Mouse (Mus musculus): Measurements from ENCODE around the gene Gli3. TPM values are rescaled to one million over a fixed set of nuclear protein-coding genes. Genes with fewer than 3 reads are reported as not detected.

Gene Gli3
- total RNA-seq, 2 experiments from 2014 or later, result 1.4 TPM

- intact Hi-C loops (cut with DNase I), result no loop called here
- no peak for TF ChIP-seq CTCF (IDR thresholded peaks at IDR 0.05)
- Histone ChIP-seq H3K27ac (no peak overlapping the region), H3K4me3 (no peak overlapping the region)
- no peak for DNase-seq
These were observed 197.5 kb downstream of the Gli3 start for GRCm38 (mm10) chr13:15660502-15660901.

- intact Hi-C loops (cut with DNase I), result no loop called here
- TF ChIP-seq CTCF (IDR thresholded peaks at IDR 0.05), result no peak
- no peak for DNase-seq
- no peak overlapping the region for H3K4me3 ChIP-seq
- H3K27ac ChIP-seq, result no peak overlapping the region
These were observed 199.3 kb downstream of the Gli3 start for GRCm38 (mm10) chr13:15662375-15662774.

DNA sequence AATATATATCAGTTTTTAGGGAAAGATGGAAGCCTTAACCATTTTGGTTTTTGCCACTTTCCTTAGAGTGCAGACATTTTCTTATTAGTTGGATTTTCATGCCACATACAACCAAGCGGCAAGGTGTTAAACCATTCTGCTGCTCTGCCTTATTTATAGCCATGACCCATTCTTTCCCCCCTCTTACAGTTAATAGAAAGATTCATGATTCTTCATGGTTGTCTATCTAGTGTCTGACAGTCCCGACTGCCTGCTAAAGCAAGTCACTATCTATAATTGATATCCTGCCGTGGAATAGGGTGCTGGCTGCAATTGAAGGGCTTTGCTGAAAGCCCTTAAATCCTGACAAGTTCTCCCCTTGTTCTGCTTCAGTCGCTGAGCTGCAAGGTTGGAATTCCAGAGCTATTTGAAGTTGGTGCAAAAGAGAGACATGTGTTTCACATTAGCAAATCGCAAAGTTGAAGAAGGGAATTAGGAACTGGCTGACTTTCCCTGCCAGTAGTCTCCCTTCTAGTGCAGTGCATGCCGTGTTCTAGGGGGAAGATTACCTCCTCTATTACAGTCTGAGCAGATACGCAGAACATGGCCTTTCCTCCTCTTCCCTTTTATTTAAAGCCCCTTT lies 201.7 kb downstream of the Gli3 start:
- H3K27ac ChIP-seq, result no peak overlapping the region

GRCm38 (mm10) chr13:15665514-15665913 lies 202.5 kb downstream of the Gli3 start:
- intact Hi-C loops (cut with DNase I), result no loop called here
- Histone ChIP-seq H3K4me3 (no peak overlapping the region), H3K27ac (no peak overlapping the region)
- DNase-seq, result no peak
- no peak for TF ChIP-seq CTCF (IDR thresholded peaks at IDR 0.05)

More for the DNA sequence above, 201.7 kb downstream of the Gli3 start:
- intact Hi-C loops (cut with DNase I), result no loop called here
- H3K4me3 ChIP-seq, result no peak overlapping the region
- no peak for DNase-seq
- no peak for TF ChIP-seq CTCF (IDR thresholded peaks at IDR 0.05)

DNA sequence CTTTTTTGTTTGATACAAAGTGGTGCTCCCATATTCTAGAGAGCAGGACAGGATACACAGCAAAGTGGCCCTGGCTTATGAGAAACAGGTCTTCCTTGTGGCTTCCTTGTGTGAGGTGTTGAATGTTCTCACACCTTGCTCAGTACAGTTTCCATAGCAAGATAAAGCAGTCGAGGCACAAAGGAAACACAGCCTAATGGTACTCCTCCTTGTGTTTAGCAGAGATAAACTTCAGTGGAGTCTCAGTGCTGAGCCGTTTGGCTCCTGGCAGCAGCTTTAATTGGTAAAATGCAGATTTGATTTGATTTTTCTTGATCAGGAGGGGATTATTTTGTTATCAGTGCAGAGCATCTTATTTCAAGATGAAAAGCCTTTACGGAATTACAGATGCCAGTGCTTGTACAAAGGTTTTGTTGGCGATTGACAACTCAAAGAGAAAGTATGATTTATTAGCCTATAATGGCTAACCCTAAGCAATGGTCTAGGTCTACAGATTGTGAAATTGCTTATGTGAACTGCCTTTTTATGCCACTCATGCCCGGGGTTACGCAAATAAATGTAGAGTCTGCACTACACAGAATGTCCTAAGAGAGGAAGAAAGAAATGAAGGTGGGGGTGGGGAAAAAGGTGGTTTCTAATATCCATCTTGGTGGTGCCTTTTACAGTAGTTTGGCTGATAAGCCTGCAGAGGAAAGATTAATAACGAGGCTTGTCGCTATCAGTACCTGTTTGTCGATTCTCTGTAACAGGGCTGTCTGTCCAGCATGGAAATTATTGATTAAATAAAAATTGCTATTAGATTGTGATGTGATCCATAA lies 207.3 kb downstream of the Gli3 start:
- Histone ChIP-seq H3K27ac (no peak overlapping the region), H3K4me3 (no peak overlapping the region)
- intact Hi-C loops (cut with DNase I), result no loop called here
- no peak for TF ChIP-seq CTCF (IDR thresholded peaks at IDR 0.05)
- no peak for DNase-seq

- intact Hi-C loops (cut with DNase I), result no loop called here
- DNase-seq, result no peak
- Histone ChIP-seq H3K4me3 (no peak overlapping the region), H3K27ac (no peak overlapping the region)
- TF ChIP-seq CTCF (IDR thresholded peaks at IDR 0.05), result no peak
These were observed 207.9 kb downstream of the Gli3 start for GRCm38 (mm10) chr13:15670962-15671313.

DNA sequence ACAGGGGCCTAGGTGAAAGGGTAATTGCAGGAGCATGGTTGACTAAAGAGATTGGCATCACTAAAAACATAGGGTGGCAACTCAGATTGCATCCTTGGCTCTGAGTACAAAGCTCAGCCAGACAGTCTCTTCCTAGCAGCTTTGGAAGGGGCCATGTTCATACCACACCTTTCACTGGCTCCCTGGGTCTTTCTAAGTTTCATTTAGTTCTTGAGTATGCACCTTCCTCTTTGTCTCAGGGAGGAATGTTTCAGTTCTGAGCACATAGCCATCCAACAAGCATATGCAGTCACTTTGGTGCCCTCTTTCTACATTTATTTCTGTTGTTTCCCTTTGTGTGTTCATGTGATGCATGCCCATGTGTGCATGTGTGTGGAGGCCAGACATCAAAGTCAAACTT lies 212.4 kb downstream of the Gli3 start:
- intact Hi-C loops (cut with DNase I), result no loop called here
- no peak for TF ChIP-seq CTCF (IDR thresholded peaks at IDR 0.05)
- no peak for DNase-seq
- no peak overlapping the region for H3K27ac ChIP-seq
- no peak overlapping the region for H3K4me3 ChIP-seq

DNA sequence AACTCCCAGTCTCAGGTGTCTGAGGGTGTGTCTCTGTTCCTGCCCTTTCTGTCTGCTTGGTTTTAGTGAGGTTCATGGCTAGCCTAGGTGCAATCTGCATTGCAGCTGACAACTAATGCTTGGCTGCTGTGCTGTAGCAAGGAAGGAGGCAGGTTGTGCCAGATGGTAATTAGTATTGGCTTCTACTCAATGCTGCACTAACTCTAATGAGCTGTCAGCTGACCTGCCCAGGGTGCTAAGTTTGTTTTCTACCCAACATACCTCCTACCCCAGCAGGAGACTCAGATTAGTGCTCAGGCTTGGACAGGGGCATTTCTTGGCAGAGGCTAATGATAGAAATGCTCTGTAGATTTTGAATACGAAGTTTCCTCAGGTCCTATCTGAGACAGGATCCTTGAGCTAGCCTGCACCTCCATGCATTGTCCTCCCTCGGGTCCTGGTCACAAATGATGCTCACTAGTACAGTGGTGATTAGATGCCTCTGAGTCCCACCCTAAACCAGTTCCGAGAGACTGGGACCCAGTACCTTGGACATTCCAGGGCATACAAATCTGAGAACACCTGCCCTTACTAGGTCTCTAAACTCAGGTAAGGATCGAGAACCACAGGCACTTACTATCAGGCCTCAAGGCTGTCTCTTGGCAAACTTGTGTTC lies 214.2 kb downstream of the Gli3 start:
- intact Hi-C loops (cut with DNase I), result no loop called here
- TF ChIP-seq CTCF (IDR thresholded peaks at IDR 0.05), result no peak

GRCm38 (mm10) chr13:15681530-15681929 lies 218.5 kb downstream of the Gli3 start:
- no peak for DNase-seq
- intact Hi-C loops (cut with DNase I), result no loop called here

More for the DNA sequence above, 214.2 kb downstream of the Gli3 start:
- no peak overlapping the region for H3K4me3 ChIP-seq
- DNase-seq, result no peak
- H3K27ac ChIP-seq, result no peak overlapping the region

GRCm38 (mm10) chr13:15683006-15683405 lies 220.0 kb downstream of the Gli3 start:
- intact Hi-C loops (cut with DNase I), result no loop called here

More at GRCm38 (mm10) chr13:15681530-15681929, 218.5 kb downstream of the Gli3 start:
- H3K4me3 ChIP-seq, result no peak overlapping the region
- no peak overlapping the region for H3K27ac ChIP-seq
- TF ChIP-seq CTCF (IDR thresholded peaks at IDR 0.05), result no peak

GRCm38 (mm10) chr13:15688074-15688825 lies 225.2 kb downstream of the Gli3 start:
- TF ChIP-seq CTCF (IDR thresholded peaks at IDR 0.05), result no peak
- no peak overlapping the region for H3K27ac ChIP-seq
- intact Hi-C loops (cut with DNase I), result no loop called here
- H3K4me3 ChIP-seq, result no peak overlapping the region
- DNase-seq, result no peak

More at GRCm38 (mm10) chr13:15683006-15683405, 220.0 kb downstream of the Gli3 start:
- Histone ChIP-seq H3K27ac (no peak overlapping the region), H3K4me3 (no peak overlapping the region)
- no peak for DNase-seq
- no peak for TF ChIP-seq CTCF (IDR thresholded peaks at IDR 0.05)

GRCm38 (mm10) chr13:15688826-15689501 lies 225.9 kb downstream of the Gli3 start:
- TF ChIP-seq CTCF (IDR thresholded peaks at IDR 0.05), result no peak
- Histone ChIP-seq H3K4me3 (no peak overlapping the region), H3K27ac (no peak overlapping the region)
- no peak for DNase-seq
- intact Hi-C loops (cut with DNase I), result no loop called here
